ENCODE assay signal across 8 mouse cellular contexts in the genomic region with DNA sequence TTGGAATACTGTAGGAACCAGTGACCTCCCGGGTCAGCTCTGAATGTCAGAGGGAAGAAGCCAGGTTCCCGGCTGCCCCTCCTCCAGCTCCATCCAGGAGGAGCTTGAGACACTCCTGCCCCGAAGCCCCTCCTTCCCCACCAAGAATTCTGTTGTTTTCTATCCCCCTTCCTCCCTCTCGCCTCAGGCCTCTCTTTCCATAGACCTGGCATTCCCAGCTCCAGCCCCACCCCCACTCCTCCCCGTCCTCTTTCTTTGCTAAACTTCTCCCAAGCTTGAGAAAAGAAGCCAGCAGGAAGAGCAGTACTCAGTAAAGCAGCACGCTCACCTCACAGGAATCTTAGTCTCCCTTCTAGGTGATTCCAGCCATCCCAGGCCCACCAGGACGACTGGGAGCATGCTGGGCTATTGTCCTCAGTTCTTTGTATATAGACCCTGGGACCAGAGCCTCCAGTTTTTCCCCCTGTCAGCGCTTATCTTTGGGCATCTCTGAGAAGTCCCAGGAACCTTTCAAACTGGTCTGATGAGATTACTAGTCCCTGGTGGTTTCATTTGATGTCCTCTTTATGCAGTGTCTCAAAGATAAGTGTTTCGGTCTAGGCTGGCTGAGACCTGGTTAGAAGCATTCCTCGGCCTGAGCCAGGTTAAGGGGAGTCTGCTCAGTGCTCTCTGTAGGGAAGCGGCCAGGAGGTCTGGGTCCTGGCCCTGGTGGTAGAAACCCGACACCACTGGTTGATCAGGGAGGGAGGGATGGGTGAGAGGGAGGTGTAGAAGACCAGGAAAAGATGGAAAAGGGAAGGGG. TPM values are rescaled to one million over a fixed set of nuclear protein-coding genes. Genes with fewer than 3 reads are reported as not detected.
DNase-seq lines count a peak whose midpoint lies in the region; ATAC-seq and TF ChIP-seq lines count a peak whose summit lies in the region.

A gene (minus strand): TSS at position 48 of the 802 bp plus-strand sequence.

- no peak for ATAC-seq in forebrain, postnatal 0 days
- no peak for ATAC-seq in lung, postnatal 0 days

- 6% methylated on average over 12 of the region's 12 CpGs for WGBS in heart, embryonic 10.5 days
- WGBS in forebrain, postnatal 0 days = 9% methylated on average over 12 of the region's 12 CpGs
- WGBS in lung, postnatal 0 days = 19% methylated on average over 12 of the region's 12 CpGs

- no peak for DNase-seq in heart, embryonic 10.5 days (ENCODE audit: low spot score)
- DNase-seq in heart, postnatal 14 days = no peak
- DNase-seq in forebrain, postnatal 0 days = no peak
- no peak for DNase-seq in lung, postnatal 0 days (ENCODE audit: low spot score)
- no peak for DNase-seq in right cerebral cortex, adult 18-20 months
- DNase-seq in adrenal gland, adult (ENCODE audit: inconsistent age in 2 of 2, low spot score in 1 of 2) = no peak
- no peak for DNase-seq in right cerebral cortex, postnatal 14 days

- peak within 1 kb of the TSS; percentile 28 for H3K9ac ChIP-seq in ES-Bruce4 (ENCODE audit: low read depth, poor library complexity, severe bottlenecking)
- H3K9ac ChIP-seq in forebrain, postnatal 0 days = no peak within 1 kb of the TSS; the same call in 1 of the 2 replicates
- no peak within 1 kb of the TSS for H3K9ac ChIP-seq in lung, postnatal 0 days (replicated peaks; ENCODE audit: low read depth)

- peak; percentile 67 for TF ChIP-seq EP300 in ES-Bruce4 (IDR thresholded peaks at IDR 0.05; ENCODE audit: insufficient read depth, low read depth, low read length)
- no peak for TF ChIP-seq EP300 in lung, postnatal 0 days (IDR thresholded peaks at IDR 0.05)

- no peak for TF ChIP-seq POLR2A in ES-Bruce4 (IDR thresholded peaks at IDR 0.05; ENCODE audit: insufficient read depth, low read length)

- intact Hi-C loops in heart, postnatal 14 days (cut with DNase I) = no loop called here

- H3K4me1 ChIP-seq in heart, embryonic 10.5 days = peaks cover 35% of the 10 kb centered on the region
- H3K4me1 ChIP-seq in ES-Bruce4 (ENCODE audit: control insufficient read depth, insufficient read depth, low read length) = no peaks in the 10 kb centered on the region
- no peaks in the 10 kb centered on the region for H3K4me1 ChIP-seq in forebrain, postnatal 0 days (ENCODE audit: insufficient read depth)
- peaks cover 4% of the 10 kb centered on the region; the same call in 1 of the 2 replicates for H3K4me1 ChIP-seq in lung, postnatal 0 days (ENCODE audit: insufficient read depth, low read depth, low read length)

- peak within 1 kb of the TSS; percentile 72 for H3K4me3 ChIP-seq in heart, embryonic 10.5 days
- H3K4me3 ChIP-seq in ES-Bruce4 (ENCODE audit: low read depth, low read length) = peak within 1 kb of the TSS; percentile 68
- peak within 1 kb of the TSS; percentile 47 for H3K4me3 ChIP-seq in forebrain, postnatal 0 days (ENCODE audit: low read depth, low read length)
- peak within 1 kb of the TSS; percentile 33; the same call in 1 of the 2 replicates for H3K4me3 ChIP-seq in lung, postnatal 0 days (ENCODE audit: low read depth, low read length)

- H3K36me3 ChIP-seq in heart, embryonic 10.5 days = no peaks in the 10 kb centered on the region
- H3K36me3 ChIP-seq in ES-Bruce4 (ENCODE audit: control insufficient read depth, insufficient read depth, low read length, poor library complexity, severe bottlenecking) = no peaks in the 10 kb centered on the region
- H3K36me3 ChIP-seq in forebrain, postnatal 0 days (ENCODE audit: insufficient read depth) = no peaks in the 10 kb centered on the region
- H3K36me3 ChIP-seq in lung, postnatal 0 days (ENCODE audit: insufficient read depth, low read length) = no peaks in the 10 kb centered on the region

- peaks cover 47% of the 10 kb centered on the region for H3K27me3 ChIP-seq in heart, embryonic 10.5 days (ENCODE audit: insufficient read depth, poor library complexity, severe bottlenecking)
- H3K27me3 ChIP-seq in ES-Bruce4 (ENCODE audit: control insufficient read depth, insufficient read depth, low read length, poor library complexity, severe bottlenecking) = no peaks in the 10 kb centered on the region
- peaks cover 34% of the 10 kb centered on the region for H3K27me3 ChIP-seq in forebrain, postnatal 0 days (ENCODE audit: insufficient read depth, low read length)
- H3K27me3 ChIP-seq in lung, postnatal 0 days (replicated peaks; ENCODE audit: insufficient read depth, low read length) = peaks cover 19% of the 10 kb centered on the region

- peak within 1 kb of the TSS; percentile 91 for H3K4me2 ChIP-seq in forebrain, postnatal 0 days (ENCODE audit: low read depth)
- peak within 1 kb of the TSS; percentile 65 for H3K4me2 ChIP-seq in lung, postnatal 0 days (replicated peaks; ENCODE audit: low read depth, low read length)

- no peak for TF ChIP-seq CTCF in ES-Bruce4 (IDR thresholded peaks at IDR 0.05; ENCODE audit: low read depth, low read length)
- no peak for TF ChIP-seq CTCF in forebrain, postnatal 0 days (IDR thresholded peaks at IDR 0.05; ENCODE audit: low read depth)
- TF ChIP-seq CTCF in lung, postnatal 0 days (IDR thresholded peaks at IDR 0.05) = no peak

- H3K27ac ChIP-seq in heart, embryonic 10.5 days = peak within 1 kb of the TSS; percentile 75
- peak within 1 kb of the TSS; percentile 72 for H3K27ac ChIP-seq in ES-Bruce4 (ENCODE audit: insufficient read depth, low read length)
- no peak within 1 kb of the TSS for H3K27ac ChIP-seq in forebrain, postnatal 0 days (ENCODE audit: low read depth, low read length)
- H3K27ac ChIP-seq in lung, postnatal 0 days (ENCODE audit: low read length) = no peak within 1 kb of the TSS

- no peaks in the 10 kb centered on the region for H3K9me3 ChIP-seq in heart, embryonic 10.5 days
- no peaks in the 10 kb centered on the region for H3K9me3 ChIP-seq in ES-Bruce4 (replicated peaks; ENCODE audit: control insufficient read depth, insufficient read depth, low read length, poor library complexity, severe bottlenecking)
- H3K9me3 ChIP-seq in forebrain, postnatal 0 days (ENCODE audit: low read length) = no peaks in the 10 kb centered on the region
- H3K9me3 ChIP-seq in lung, postnatal 0 days (ENCODE audit: low read length) = no peaks in the 10 kb centered on the region

RNA-seq across cellular contexts. Expression of the gene that starts here (rescaled TPM):
- polyA plus RNA-seq in heart, embryonic 10.5 days (2016; fragmentation: Nextera tagmentation; extraction: Ambion mirVana) = 32.6 and 32.7 TPM in 2 replicates
- 1 to 10 TPM; 7.2 to 8.0 TPM for total RNA-seq in heart, postnatal 14 days (2021)
- polyA plus RNA-seq in ES-Bruce4 (2011; ENCODE audit: insufficient read depth, insufficient read length, low read depth, missing spikeins) = 18.9 and 20.4 TPM in 2 replicates
- total RNA-seq in forebrain, postnatal 0 days (2014; rRNA removed) = 0.46 and 1.5 TPM in 2 replicates
- polyA plus RNA-seq in forebrain, postnatal 0 days (2015; fragmentation: Nextera tagmentation; extraction: Ambion mirVana) = 0.30 and 0.47 TPM in 2 replicates
- polyA plus RNA-seq in lung, postnatal 0 days (2015; fragmentation: Nextera tagmentation; extraction: Ambion mirVana) = 8.0 and 9.2 TPM in 2 replicates

Comparison
In these comparisons a context has a peak if more than half of its experiments do, and no peak if none do; other contexts are left out.
1. H3K27ac ChIP-seq: peak in heart, embryonic 10.5 days (single experiment) and ES-Bruce4 (single experiment); none in forebrain, postnatal 0 days (single experiment) and lung, postnatal 0 days (single experiment).
2. Peak in every context shown above with its lines, with median percentiles within 50 percentile points of each other: H3K4me3 ChIP-seq.